Mouse (Mus musculus): ENCODE measurements around the gene Nadsyn1.
A peak's percentile ranks its signal among the peaks of the same experiment; 100 is the strongest.

The Nadsyn1 gene

GRCm38 (mm10) chr7:143805199-143805624 lies 17.4 kb downstream of the Nadsyn1 start:
- DNase-seq (ENCODE audit: low read depth, low spot score), result no peak

DNA sequence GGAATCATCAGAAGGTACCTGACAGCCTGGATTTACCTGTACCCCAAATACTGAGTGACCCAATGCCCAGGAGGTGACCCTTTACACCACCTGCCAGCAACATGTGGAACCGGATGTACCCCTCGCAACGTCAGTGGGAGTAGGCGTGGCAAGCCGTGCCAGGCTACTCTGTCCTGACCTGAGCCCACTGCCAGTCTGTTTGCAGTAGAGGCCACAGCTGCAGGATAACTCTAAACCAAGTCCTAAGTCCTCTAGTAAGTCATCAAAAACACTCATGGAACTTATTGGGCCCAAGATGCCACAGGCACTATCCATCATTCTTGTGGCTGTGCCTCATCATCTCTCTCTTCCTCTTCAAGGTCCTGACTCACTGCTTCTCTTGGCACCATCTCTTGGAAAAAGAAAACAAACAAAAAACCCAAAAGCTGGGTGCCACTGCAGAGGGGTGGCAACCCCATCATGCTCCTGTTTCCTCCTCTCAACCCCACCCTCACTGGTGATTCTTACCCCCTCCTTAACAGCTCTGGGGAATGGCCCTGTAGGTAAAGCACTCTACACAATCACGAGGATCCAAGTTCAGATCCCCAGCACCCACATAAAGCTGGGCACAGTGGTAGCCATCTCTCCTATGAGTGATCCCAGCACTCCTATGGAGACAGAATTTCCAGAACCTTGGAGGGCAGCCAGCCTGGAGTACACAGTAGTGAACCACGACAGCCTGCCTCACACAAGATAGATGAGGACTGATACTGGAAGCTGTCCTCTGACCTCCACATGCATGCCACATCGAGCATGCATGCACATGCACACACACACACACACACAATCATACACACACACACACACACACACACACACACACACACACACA lies 21.2 kb downstream of the Nadsyn1 start:
- no peak for DNase-seq (ENCODE audit: low read depth, low spot score)

DNA sequence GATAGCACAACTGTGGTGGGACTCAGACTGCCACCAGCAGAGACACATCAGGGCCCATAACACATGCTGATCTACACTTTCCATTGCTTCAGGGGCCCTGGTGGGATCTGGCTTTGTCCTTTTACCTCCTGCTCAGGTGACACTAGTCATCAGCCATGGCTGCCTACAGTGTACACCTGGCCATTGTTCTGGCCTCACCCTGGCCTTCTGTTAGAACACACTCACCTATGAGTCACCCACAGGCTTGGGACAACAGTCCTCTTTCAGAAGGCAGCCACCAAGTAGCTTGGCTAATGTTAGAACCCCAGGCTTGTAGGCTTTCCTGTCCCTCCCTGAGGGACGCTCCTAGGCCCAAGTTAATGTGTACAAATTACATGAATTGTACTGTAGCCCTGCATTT lies 21.9 kb downstream of the Nadsyn1 start:
- no peak for DNase-seq (ENCODE audit: low read depth, low spot score)

DNA sequence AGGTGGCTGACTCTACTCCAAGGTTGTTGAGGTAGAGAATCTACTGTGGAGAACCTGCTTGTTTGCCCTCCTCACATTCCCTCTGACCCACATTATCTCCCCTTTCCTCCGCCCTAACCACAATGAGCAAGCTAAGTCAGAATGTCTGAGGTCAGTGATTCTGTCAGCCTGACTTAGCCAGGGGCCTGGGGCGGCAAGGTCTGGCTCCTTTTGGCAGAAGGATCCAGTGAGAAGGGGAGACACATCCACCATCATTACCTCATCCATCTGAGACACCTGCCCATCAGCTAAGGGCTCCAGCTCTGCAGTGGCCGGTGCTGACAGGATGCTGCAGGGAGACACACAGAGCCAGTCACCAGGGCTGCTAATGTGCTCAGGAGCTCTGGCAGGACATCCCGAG lies 23.9 kb downstream of the Nadsyn1 start:
- no peak for DNase-seq (ENCODE audit: low read depth, low spot score)

GRCm38 (mm10) chr7:143793121-143793520 lies 29.5 kb downstream of the Nadsyn1 start:
- peak; percentile 7 for DNase-seq (ENCODE audit: low read depth, low spot score)

DNA sequence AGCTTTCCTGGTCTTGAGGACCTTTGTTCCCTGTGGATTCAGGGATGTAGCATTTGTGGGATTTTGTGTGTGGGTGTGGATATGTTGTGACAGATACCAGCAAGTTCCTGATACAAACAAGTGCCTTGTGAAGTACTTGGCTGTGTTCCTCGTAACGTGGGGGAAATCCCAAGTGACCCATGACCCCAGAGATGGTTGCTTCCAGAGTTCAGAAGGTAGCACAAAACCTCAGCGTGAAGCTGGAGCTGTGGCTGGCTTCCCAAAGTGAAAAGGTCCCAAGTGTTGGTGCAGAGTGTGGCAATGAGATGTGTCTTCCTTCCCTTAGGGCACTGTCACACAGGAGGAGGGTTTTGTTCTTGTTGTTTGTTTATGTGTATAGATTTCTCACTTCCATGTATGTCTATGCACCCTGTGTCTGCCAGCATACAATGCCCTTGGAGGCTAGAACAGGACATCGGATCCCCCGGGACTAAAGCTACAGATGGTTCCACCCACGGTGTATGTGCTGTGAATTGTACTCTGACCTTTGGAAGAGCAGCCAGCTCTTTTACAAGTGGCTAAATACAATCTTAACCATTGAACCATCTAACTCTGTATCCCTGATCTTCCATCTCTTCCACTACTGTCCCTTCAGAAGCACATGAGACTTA lies 30.2 kb downstream of the Nadsyn1 start:
- no peak for DNase-seq (ENCODE audit: low read depth, low spot score)

- peak; percentile 77 for DNase-seq (ENCODE audit: low read depth, low spot score)
Measured at GRCm38 (mm10) chr7:143783996-143784829, 38.4 kb downstream of the Nadsyn1 start, which contains the start of gene Mrgpre. Gene Mrgpre (minus strand): TSS chr7:143784500.

- no peak for DNase-seq (ENCODE audit: low read depth, low spot score)
Measured at GRCm38 (mm10) chr7:143783378-143783995, 39.2 kb downstream of the Nadsyn1 start.

GRCm38 (mm10) chr7:143777375-143777774 lies 45.3 kb downstream of the Nadsyn1 start:
- no peak for DNase-seq (ENCODE audit: low read depth, low spot score)

GRCm38 (mm10) chr7:143776137-143776536 lies 46.5 kb downstream of the Nadsyn1 start:
- no peak for DNase-seq (ENCODE audit: low read depth, low spot score)

- no peak for DNase-seq (ENCODE audit: low read depth, low spot score)
Measured at GRCm38 (mm10) chr7:143769461-143769860, 53.2 kb downstream of the Nadsyn1 start.

GRCm38 (mm10) chr7:143768267-143768666 lies 54.4 kb downstream of the Nadsyn1 start:
- no peak for DNase-seq (ENCODE audit: low read depth, low spot score)

DNA sequence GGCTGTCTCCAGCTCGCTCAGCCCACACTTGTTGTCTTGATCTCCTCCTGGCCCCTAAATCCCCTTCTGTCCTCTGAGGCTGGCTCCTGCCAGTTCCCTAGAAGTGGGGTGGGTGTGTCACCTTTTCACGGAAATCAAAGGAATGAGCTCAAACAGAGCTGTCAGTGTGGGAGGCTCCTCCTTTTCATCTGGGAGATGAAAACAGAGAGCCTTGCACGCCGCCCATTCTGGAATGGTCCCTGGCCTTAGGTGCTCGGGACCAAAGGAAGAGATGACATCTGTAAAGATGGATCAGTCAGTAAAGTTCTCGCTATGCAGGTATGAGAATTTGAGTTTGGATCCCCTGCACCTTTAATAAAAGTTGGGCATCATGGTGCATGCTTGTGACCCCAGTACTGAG lies 55.8 kb downstream of the Nadsyn1 start, which contains the start of gene Mrgprg:
Gene Mrgprg, minus strand, starts transcription at position 101 of the 400 bp plus-strand sequence.
- no peak for DNase-seq (ENCODE audit: low read depth, low spot score)

DNA sequence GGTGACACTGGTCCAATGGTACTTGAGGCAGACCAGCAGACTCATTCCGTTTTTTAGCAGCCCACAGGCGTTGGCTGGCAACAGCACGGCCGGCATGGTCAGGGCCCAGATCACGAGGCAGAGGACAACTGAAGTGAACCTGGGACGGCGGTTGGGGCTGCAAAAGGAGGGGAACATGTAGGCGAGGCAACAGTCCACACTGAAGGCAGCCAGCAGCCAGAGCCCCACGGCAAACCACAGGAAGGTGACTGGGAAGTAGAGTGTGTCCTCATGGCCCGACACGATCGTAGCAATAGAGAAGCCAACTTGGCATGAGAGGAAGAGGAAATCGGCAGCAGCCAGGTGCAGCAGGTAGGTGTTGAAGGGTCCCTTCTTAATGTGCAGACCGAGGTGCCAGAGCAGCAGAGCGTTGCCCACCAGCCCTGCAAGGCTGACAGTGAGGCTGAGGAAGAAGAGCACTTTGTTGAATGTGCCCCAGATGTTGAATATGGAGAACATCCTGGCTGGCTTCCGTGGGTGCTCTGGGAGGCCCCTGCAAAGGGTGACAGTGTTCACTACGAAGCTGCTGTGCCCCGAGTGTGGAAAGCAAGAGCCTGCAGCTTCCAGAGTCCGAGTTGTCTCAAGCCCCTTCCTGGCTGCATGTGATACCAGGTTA lies 57.6 kb downstream of the Nadsyn1 start:
- no peak for DNase-seq (ENCODE audit: low read depth, low spot score)

GRCm38 (mm10) chr7:143763794-143764193 lies 58.9 kb downstream of the Nadsyn1 start:
- peak; percentile 49 for DNase-seq (ENCODE audit: low read depth, low spot score)

DNA sequence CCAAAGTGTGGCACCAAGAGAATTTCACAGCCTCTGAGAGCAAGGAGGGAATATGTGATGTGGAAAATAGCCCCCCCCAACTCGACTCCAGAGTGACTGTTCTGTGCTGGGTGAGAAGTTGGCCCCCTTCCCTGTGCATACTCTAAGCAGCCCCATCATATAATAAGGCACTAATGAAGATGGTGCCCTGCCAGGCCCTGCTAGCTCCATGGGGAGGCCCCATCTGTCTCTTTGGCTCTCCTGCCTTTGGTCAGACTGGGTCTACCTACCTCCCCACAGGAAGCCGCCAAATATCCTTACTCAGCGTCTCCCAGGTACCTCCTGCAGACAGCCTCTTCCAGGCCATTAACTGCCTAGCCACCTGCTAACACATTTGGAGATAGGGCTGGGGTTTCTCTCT lies 63.7 kb downstream of the Nadsyn1 start:
- DNase-seq (ENCODE audit: low read depth, low spot score), result no peak

DNA sequence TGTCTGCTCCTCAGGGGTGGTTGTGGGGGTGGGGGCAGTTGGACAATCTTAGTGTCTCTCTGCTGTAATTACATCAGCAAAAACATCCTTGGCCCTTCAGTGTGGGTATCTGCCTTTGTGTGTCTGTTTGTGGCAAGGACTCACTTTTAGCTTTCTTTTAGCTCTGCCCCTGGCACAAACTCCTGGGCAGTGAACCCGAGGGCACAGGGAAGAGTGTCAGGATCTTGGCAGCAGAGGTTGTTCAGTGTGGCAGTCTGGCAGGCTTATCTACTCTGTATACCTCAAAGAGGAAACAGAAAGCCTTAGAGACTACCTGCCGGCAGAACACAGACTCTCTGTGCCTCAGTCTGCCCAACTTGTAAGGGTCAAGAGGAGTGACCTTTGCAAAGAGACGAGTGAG lies 65.0 kb downstream of the Nadsyn1 start:
- no peak for DNase-seq (ENCODE audit: low read depth, low spot score)

DNA sequence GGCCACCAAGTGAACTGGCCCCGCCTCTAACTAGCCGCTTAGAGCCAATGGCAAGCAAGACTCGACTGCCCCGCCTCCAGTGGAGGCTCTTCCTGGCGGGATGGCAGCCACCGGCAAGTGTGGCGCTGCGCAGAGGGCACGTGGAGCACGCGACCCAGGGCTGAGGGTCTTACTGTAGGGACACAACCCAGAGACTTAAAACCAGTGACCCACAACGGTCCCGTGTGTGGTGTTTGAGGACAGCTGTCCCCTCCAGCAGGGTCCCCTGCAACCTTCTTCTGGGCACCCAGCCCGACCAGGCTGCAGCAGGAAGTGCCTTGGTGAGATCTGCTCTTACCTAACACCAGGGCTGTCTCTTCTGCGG lies 65.6 kb downstream of the Nadsyn1 start:
- DNase-seq (ENCODE audit: low read depth, low spot score), result peak; percentile 60

DNA sequence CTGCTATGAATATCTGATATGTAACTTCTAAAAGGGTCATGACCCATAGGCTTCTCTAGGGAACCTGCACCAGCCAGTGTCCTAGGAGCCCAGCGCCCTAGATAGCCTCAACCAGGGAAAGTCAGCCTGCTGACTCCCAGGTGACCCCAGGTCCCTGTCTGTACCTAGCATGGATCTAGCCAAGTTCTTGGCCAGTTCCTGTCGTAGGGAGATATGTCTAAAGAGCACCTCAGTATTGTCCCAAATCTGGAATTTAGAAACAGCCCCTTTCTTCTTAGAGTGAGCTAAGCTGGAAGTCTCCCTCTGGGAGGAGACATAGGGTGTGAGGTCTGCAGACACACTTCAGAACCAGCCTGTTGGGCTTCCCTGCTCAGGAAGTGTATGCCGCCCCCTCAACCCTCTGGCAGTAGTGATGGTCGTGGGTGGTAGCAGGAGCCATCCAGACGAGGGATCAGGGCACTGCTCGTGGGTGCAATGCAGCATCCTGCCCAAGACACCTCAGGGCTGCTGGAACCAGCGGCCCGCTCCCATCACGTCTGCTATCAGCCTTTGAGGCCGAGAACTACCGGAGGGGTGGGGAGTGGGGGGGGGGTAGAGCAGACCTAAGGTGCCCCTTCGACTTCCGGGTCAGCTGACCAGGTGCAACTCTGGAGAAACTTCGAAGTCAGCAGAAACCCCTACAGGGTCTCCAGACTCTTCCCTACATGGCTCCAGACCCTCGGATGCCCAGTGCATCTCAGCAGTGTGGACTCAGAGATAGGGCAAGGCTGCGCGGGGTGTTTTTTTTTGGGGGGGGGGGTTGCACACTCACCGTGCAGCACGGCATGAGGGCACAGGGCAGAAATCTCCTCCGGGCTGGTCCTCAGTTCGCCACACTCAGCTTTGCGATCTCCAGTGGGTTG lies 66.3 kb downstream of the Nadsyn1 start, which contains the start of gene Osbpl5:
Gene Osbpl5, minus strand, starts transcription at position 861 of the 902 bp plus-strand sequence.
- no peak for DNase-seq (ENCODE audit: low read depth, low spot score)

Measured in forelimb bud, embryonic 11.5 days (tissue).